32 mouse cellular contexts compared by ENCODE assay signal in the genomic region with DNA sequence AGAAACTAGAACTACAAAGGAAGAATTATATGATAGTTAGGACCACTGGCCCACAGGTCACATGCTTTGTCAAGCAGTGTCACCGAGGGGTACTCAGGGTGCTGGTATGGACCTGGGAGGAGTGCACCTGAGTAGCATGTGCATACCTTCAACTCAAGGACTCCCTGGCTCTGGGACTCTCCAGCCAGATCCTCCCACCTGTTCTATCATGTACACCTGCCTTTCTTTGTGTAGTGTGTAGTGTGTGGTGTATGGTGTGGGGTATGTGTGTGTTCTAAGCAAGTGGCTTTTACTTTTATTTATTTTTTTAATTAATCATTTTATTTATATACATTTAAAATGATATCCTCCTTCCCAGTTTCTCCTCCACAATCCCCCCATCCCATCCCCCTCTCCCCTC.
"Had no signal": no experiment of that assay in that cellular context is flagged by ENCODE, and none has a peak within 500 bp of the region (broad histone marks: within the 10 kb centered on the region; RNA-seq: fewer than 3 reads in every experiment).

No protein-coding gene starts in this region.

- H3K27ac ChIP-seq: limb, embryonic 10.5 days; limb, embryonic 12.5 days; limb, embryonic 13.5 days; limb, embryonic 15.5 days; liver, embryonic 12.5 days; liver, embryonic 13.5 days; liver, embryonic 14.5 days; liver, embryonic 15.5 days; lung, embryonic 15.5 days; macrophage; midbrain, embryonic 10.5 days; midbrain, embryonic 12.5 days; midbrain, embryonic 13.5 days; midbrain, embryonic 15.5 days; neural tube, embryonic 12.5 days had no signal

- ATAC-seq: liver, embryonic 12.5 days; liver, postnatal 0 days; lung, postnatal 0 days; midbrain, embryonic 13.5 days; midbrain, embryonic 15.5 days; midbrain, embryonic 16.5 days had no signal

- H3K4me2 ChIP-seq: limb, embryonic 12.5 days; limb, embryonic 13.5 days; limb, embryonic 15.5 days; liver, embryonic 11.5 days; liver, embryonic 12.5 days; liver, embryonic 13.5 days; liver, embryonic 15.5 days; lung, embryonic 14.5 days; lung, embryonic 15.5 days; midbrain, embryonic 11.5 days; midbrain, embryonic 12.5 days; midbrain, embryonic 13.5 days; midbrain, embryonic 15.5 days; neural tube, embryonic 12.5 days had no signal

- H3K9me3 ChIP-seq: limb, embryonic 10.5 days; limb, embryonic 12.5 days; limb, embryonic 13.5 days; limb, embryonic 15.5 days; liver, embryonic 12.5 days; liver, embryonic 13.5 days; liver, embryonic 15.5 days; lung, embryonic 15.5 days; midbrain, embryonic 10.5 days; midbrain, embryonic 12.5 days; midbrain, embryonic 13.5 days; midbrain, embryonic 15.5 days; neural tube, embryonic 12.5 days had no signal

- H3K4me3 ChIP-seq: limb, embryonic 10.5 days; limb, embryonic 12.5 days; limb, embryonic 13.5 days; limb, embryonic 15.5 days; liver, embryonic 12.5 days; liver, embryonic 13.5 days; liver, embryonic 15.5 days; lung, embryonic 15.5 days; megakaryocyte, embryonic 14.5 days; midbrain, embryonic 10.5 days; midbrain, embryonic 12.5 days; midbrain, embryonic 13.5 days; midbrain, embryonic 15.5 days; myocyte; neural tube, embryonic 12.5 days had no signal

- H3K27me3 ChIP-seq: limb, embryonic 12.5 days; limb, embryonic 13.5 days; limb, embryonic 15.5 days; liver, embryonic 12.5 days; liver, embryonic 13.5 days; liver, embryonic 15.5 days; lung, embryonic 15.5 days; megakaryocyte, embryonic 14.5 days; midbrain, embryonic 12.5 days; midbrain, embryonic 13.5 days; midbrain, embryonic 15.5 days; neural tube, embryonic 12.5 days had no signal

- H3K9ac ChIP-seq: limb, embryonic 12.5 days; limb, embryonic 13.5 days; limb, embryonic 15.5 days; liver, embryonic 12.5 days; liver, embryonic 13.5 days; liver, embryonic 14.5 days; liver, embryonic 15.5 days; liver, postnatal 0 days; lung, embryonic 14.5 days; lung, embryonic 15.5 days; midbrain, embryonic 12.5 days; midbrain, embryonic 13.5 days; midbrain, embryonic 15.5 days; neural tube, embryonic 12.5 days had no signal

- H3K4me1 ChIP-seq: limb, embryonic 10.5 days; limb, embryonic 12.5 days; limb, embryonic 13.5 days; limb, embryonic 15.5 days; liver, embryonic 13.5 days; liver, embryonic 15.5 days; megakaryocyte, embryonic 14.5 days; neural tube, embryonic 12.5 days had no signal

- H3K36me3 ChIP-seq: limb, embryonic 10.5 days; limb, embryonic 12.5 days; limb, embryonic 13.5 days; limb, embryonic 15.5 days; liver, embryonic 12.5 days; liver, embryonic 13.5 days; liver, embryonic 15.5 days; lung, embryonic 15.5 days; midbrain, embryonic 10.5 days; midbrain, embryonic 12.5 days; midbrain, embryonic 13.5 days; midbrain, embryonic 15.5 days; neural tube, embryonic 12.5 days had no signal

- DNase-seq: left cerebral cortex, postnatal 4 days; liver; liver, embryonic 13.5 days; liver, postnatal 0 days; lung, adult 18-20 months; lung, adult 2 months; lung, embryonic 14.5 days; lung, postnatal 10 days; lung, postnatal 14 days; lung, postnatal 36 days; lung, postnatal 4 days; midbrain, embryonic 14.5 days had no signal
